Mouse (Mus musculus) ES-E14 (cell line): ENCODE data around the gene Abca17. TPM values are rescaled to one million over a fixed set of nuclear protein-coding genes. Genes with fewer than 3 reads are reported as not detected.

Experiments used
- DNase-seq: peaks from one replicate; pipeline ENCODE4 v3.0.0-alpha.2; 2013; ENCODE audit warnings: low read depth, low spot score
- H3K27ac ChIP-seq: 2 replicates; pipeline ENCODE4 v1.5.1; 2012; ENCODE audit warnings: low read depth, mild to moderate bottlenecking, low read length, moderate library complexity, mixed read lengths; ENCODE audit not compliant: poor library complexity, insufficient read depth, severe bottlenecking
- H3K36me3 ChIP-seq: 2 replicates; pipeline ENCODE4 v1.6.1; 2012; ENCODE audit warnings: mild to moderate bottlenecking, low read length, moderate library complexity, mixed read lengths; ENCODE audit not compliant: control insufficient read depth, poor library complexity, insufficient read depth, severe bottlenecking
- H3K4me1 ChIP-seq, 2 experiments: fragments of 150-350 bp in 1 of 2; sonication (generic) in 1 of 2; 2 replicates each; pipeline ENCODE4 v1.6.1; 2012; ENCODE audit warnings: low read length in 2 of 2, mild to moderate bottlenecking in 1 of 2, mixed read lengths in 1 of 2; ENCODE audit not compliant: control insufficient read depth in 2 of 2, insufficient read depth in 2 of 2, poor library complexity in 1 of 2
- H3K4me3 ChIP-seq, 2 experiments: fragments of 150-350 bp in 1 of 2; sonication (generic) in 1 of 2; 2 replicates each; pipeline ENCODE4 v1.5.1; 2012; ENCODE audit warnings: low read length in 2 of 2, low read depth in 1 of 2, mild to moderate bottlenecking in 1 of 2, mixed read lengths in 1 of 2; ENCODE audit not compliant: insufficient read depth in 1 of 2, poor library complexity in 1 of 2, severe bottlenecking in 1 of 2
- H3K9ac ChIP-seq: 2 replicates; pipeline ENCODE4 v1.6.1; 2012; ENCODE audit warnings: low read depth, mild to moderate bottlenecking, low read length, mixed read lengths; ENCODE audit not compliant: poor library complexity, insufficient read depth, severe bottlenecking
- H3K9me3 ChIP-seq: fragments of 150-350 bp; sonication (generic); 2 replicates; pipeline ENCODE4 v1.6.1; 2012; ENCODE audit warnings: low read depth, mild to moderate bottlenecking, low read length; ENCODE audit not compliant: control insufficient read depth, insufficient read depth
- CHD2 ChIP-seq: IDR thresholded peaks from 2 replicates; pipeline ENCODE4 v1.6.1; 2014; ENCODE audit warnings: mild to moderate bottlenecking, low read depth, low read length, inconsistent platforms
- HCFC1 ChIP-seq: IDR thresholded peaks from 2 replicates; pipeline ENCODE4 v1.6.1; 2012; ENCODE audit warnings: low read length, inconsistent platforms, borderline replicate concordance; ENCODE audit not compliant: insufficient read depth
- MAFK ChIP-seq: IDR thresholded peaks from 2 replicates; pipeline ENCODE4 v1.6.1; 2014; ENCODE audit warnings: mild to moderate bottlenecking, low read depth, low read length, inconsistent platforms; ENCODE audit not compliant: insufficient read depth
- ZC3H11A ChIP-seq: IDR thresholded peaks from 2 replicates; pipeline ENCODE4 v1.6.1; 2012; ENCODE audit warnings: low read depth, mild to moderate bottlenecking, inconsistent platforms, low read length, borderline replicate concordance
- ZNF384 ChIP-seq: IDR thresholded peaks from 2 replicates; pipeline ENCODE4 v1.6.1; 2012; ENCODE audit warnings: low read depth, low read length, inconsistent platforms
- in situ Hi-C, 2 experiments: fragments of 600-800 bp; cut with MboI; formaldehyde crosslinking; loops; one replicate each; pipeline ENCODE4 v1.15.1; 2025; ENCODE audit warnings: low sequenced_read_pairs in 2 of 2, inconsistent platforms in 1 of 2; ENCODE audit not compliant: unreplicated experiment in 2 of 2
- total RNA-seq: library from RNA; depleted of rRNA; stranded (reverse); fragments of 300-350 nt; gene quantifications from 2 replicates; pipeline ENCODE4 v1.2.3, GENCODE M21; 2012

Gene Abca17
- total RNA-seq, 1 experiment: not detected

DNA sequence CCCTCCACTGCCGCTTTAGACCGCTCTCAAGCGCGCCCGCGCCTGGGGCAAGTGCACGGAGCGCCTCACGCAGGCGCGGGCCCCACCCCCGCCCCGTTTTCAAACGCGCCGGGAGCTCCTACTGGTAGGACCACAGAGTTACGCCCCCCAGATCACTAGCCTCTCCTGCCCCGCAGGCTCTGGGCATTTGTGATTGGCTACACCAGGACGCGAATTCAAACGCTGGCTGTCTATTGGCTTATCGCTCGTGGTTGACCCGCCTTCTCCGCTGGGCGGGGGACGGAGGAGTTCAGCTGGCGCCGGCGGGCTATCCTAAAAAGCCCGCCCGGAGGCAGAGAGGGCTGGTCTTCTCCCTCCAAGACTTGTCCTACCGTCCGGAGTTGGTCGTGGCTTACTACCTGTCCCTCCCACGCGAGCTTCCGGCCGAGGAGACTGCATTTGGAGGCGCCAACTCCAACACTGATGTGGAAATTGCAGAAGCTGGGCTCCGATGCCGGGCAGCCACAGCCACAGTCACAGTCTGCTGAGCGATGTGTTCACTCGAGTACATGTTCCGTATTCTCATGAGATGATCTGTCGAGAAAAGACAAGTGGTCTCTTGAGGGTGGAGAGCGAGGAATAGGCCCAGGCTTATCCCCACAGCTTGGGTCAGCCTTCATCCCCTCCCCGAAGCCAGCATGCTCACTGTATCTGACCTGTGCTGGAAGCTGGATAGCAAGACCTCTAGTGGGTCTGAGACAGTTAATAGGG is 99.4 kb downstream of the Abca17 start, which contains the start of gene Ccnf:
Ccnf (minus strand) TSS at position 165 of the 750 bp plus-strand sequence.
- DNase-seq: peak; percentile 98

DNA sequence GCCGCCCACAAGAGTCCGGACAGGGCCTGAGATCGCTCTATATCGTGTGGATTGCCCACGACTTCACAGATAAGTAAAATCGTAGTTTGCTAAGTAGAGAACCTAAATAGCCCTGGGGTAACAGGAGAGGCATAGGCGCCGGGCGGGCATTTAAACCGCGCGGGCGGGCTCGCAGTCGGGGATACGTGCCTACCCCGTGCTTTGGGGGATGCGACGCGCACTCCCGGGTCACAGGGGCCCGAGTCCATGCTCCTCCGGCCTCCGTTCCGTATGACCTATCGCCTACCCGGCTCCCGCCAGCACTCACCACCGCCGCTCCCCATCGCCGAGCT is 99.9 kb downstream of the Abca17 start:
- peak overlapping the region; percentile 90 to 96 for H3K4me3 ChIP-seq
- H3K27ac ChIP-seq: peak overlapping the region; percentile 81
- H3K4me1 ChIP-seq: peaks cover 0 to 2% of the 10 kb centered on the region in 2 experiments; a peak in 1 of 4 replicates
- peaks cover 17% of the 10 kb centered on the region for H3K36me3 ChIP-seq
- H3K9me3 ChIP-seq: no peaks in the 10 kb centered on the region
- in situ Hi-C loops: no loop called here
- TF ChIP-seq MAFK (no peak), ZC3H11A (no peak), HCFC1 (no peak)
- DNase-seq: peak; percentile 8
- H3K9ac ChIP-seq: peak overlapping the region; percentile 94

More for the DNA sequence above, 99.4 kb downstream of the Abca17 start, which contains the start of gene Ccnf:
- peak within 1 kb of the TSS; percentile 90 to 96 for H3K4me3 ChIP-seq
- peaks cover 13% of the 10 kb centered on the region for H3K36me3 ChIP-seq
- H3K27ac ChIP-seq: peak within 1 kb of the TSS; percentile 98
- TF ChIP-seq ZC3H11A (no peak), CHD2 (peak; percentile 66; the same call in 1 of the 2 replicates)
- peaks cover 0 to 2% of the 10 kb centered on the region in 2 experiments; a peak in 1 of 4 replicates for H3K4me1 ChIP-seq
- in situ Hi-C loops: no loop called here
- peak within 1 kb of the TSS; percentile 95 for H3K9ac ChIP-seq
- no peaks in the 10 kb centered on the region for H3K9me3 ChIP-seq

DNA sequence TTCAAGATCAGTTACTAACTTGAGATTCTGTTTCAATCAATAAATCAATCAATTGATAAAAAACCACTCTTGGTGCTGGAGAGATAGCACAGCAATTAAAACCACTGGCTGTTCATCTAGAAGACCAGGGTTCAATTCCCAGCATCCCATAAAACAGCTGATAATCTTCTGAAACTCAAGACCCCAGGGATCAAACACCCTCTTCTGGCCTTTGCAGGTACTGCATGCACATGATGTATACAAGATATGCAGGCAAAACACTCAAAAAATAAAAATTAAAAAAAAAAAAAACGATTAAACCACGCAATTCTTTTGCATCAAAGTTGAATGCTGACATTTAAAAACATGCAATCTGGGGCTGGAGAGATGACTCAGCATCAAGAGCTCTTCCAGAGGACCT is 102.2 kb downstream of the Abca17 start:
- H3K4me3 ChIP-seq: peak overlapping the region in 1 of 2 experiments; percentile 90; a peak in 1 of 4 replicates
- H3K9ac ChIP-seq: no peak overlapping the region
- H3K27ac ChIP-seq: no peak overlapping the region
- in situ Hi-C loops: no loop called here
- H3K36me3 ChIP-seq: peaks cover 30% of the 10 kb centered on the region
- TF ChIP-seq CHD2 (no peak), ZNF384 (no peak), HCFC1 (no peak), ZC3H11A (no peak), MAFK (no peak)
- peaks cover 0 to 2% of the 10 kb centered on the region in 2 experiments; a peak in 1 of 4 replicates for H3K4me1 ChIP-seq
- H3K9me3 ChIP-seq: no peaks in the 10 kb centered on the region
- DNase-seq: peak; percentile 38

DNA sequence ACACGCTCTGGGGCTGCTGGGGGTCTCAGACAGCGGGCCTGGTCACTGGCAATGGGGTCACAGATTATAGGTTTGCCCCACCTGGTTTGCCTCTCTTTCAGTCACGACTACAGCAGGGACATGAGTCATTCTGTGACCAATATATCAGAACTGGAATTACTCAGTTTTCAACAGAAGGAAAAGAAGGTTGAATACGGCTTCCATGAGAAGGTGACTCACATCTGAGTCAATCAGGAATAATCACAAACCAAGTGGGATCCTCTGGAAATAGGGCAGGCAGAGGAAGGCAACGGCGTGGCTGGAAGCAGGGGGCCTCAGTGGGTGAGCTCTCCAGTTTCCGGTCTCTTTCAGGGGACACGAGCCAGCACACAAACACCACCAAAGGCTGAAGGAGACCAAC is 106.8 kb downstream of the Abca17 start:
- Histone ChIP-seq H3K27ac (no peak overlapping the region; the same call in 1 of the 2 replicates), H3K9ac (no peak overlapping the region), H3K36me3 (peaks cover 71% of the 10 kb centered on the region), H3K4me3 (no peak overlapping the region), H3K4me1 (no peaks in the 10 kb centered on the region), H3K9me3 (no peaks in the 10 kb centered on the region)
- in situ Hi-C loops: no loop called here
- no peak for TF ChIP-seq ZC3H11A
- no peak for TF ChIP-seq ZNF384
- TF ChIP-seq HCFC1: no peak
- TF ChIP-seq CHD2: no peak
- no peak for DNase-seq

DNA sequence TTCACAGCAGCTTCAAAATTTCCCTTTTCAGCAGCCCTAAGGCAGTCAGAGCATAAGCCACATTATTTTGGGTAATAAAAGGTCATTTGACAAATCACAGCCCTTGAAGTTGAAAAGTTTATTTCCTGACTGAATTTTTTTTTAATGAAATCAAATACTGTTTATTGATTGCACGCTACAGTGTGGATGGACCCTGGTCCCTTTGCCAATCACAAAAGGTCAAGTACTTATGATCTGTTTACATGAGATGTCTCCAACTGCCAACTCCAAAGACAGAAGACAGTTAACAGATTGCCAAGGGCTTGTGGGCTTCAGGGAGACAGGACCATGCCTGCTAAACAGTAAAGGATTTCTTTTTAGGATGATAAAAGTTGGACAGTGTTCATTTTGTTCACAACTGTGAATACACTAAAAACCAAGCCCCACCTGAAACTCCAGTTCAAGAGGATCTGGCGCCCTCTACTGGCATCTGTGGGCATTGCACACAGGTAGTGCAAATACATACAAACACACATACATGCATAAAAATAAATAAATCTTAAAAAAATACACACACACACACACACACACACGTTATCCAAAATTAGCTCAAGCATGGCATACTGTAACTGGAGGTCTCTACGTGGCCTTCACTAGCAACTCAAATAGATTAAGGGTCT is 107.4 kb downstream of the Abca17 start:
- H3K9ac ChIP-seq: no peak overlapping the region
- peaks cover 76% of the 10 kb centered on the region for H3K36me3 ChIP-seq
- DNase-seq: peak; percentile 42
- no peaks in the 10 kb centered on the region for H3K9me3 ChIP-seq
- no peak overlapping the region for H3K4me3 ChIP-seq
- TF ChIP-seq CHD2 (no peak), MAFK (no peak), HCFC1 (no peak), ZC3H11A (no peak), ZNF384 (no peak)
- H3K4me1 ChIP-seq: no peaks in the 10 kb centered on the region
- H3K27ac ChIP-seq: no peak overlapping the region
- in situ Hi-C loops: no loop called here
